Mouse (Mus musculus): ENCODE data around the gene Tubg2.

GRCm38 (mm10) chr11:101182771-101183517 lies 27.2 kb downstream of the Tubg2 start:
- TF ChIP-seq CTCF (IDR thresholded peaks at IDR 0.05; ENCODE audit: extremely low read depth, insufficient read length, insufficient replicate concordance, low read depth, low read length) (no peak), POLR2A (IDR thresholded peaks at IDR 0.05; ENCODE audit: low read depth, low read length) (no peak)
